Mouse (Mus musculus): ENCODE measurements at regions not wholly inside any gene's neighbourhood (a gene's known extent, or its start where the extent isn't known, plus 50 kb on each side); places are given as distances from the start of the nearest gene placed in this dataset.

DNA sequence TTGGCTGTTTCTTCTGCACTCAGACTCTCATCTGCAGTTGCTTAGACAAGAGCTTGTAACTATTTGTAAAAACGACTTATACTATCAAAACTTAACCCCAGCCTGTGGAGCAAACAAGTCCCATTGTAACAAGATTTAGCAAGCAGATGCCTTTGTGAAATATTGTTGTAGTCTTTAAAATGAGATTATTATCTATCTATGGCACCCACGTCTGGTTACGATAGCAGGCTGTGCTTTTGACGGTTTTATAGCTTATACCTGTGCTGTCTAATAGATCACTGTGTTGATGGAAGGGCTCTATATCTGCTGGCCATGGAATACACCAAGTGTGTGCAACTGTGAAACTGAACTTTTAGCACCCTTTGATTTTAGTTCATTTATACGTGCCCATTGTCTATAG is 130.9 kb upstream of the Nr3c2 start:
- TF ChIP-seq EP300 (IDR thresholded peaks at IDR 0.05; ENCODE audit: low read depth in 1 of 2, low read length in 2 of 2), result no peak
- no peak for TF ChIP-seq UBTF (IDR thresholded peaks at IDR 0.05; ENCODE audit: borderline replicate concordance, insufficient read depth, low read depth, low read length)
- TF ChIP-seq USF1 (IDR thresholded peaks at IDR 0.05; ENCODE audit: low read depth, low read length), result no peak
- TF ChIP-seq CTCF (IDR thresholded peaks at IDR 0.05 in 2 of 3, conservative IDR thresholded peaks at IDR 0.05 in 1 of 3; ENCODE audit: control insufficient read depth in 1 of 3, insufficient read depth in 1 of 3, low read depth in 2 of 3, low read length in 3 of 3, poor library complexity in 1 of 3, severe bottlenecking in 1 of 3), result no peak
- no peak for TF ChIP-seq ZMIZ1 (IDR thresholded peaks at IDR 0.05; ENCODE audit: low read depth, low read length)
- TF ChIP-seq POLR2A (IDR thresholded peaks at IDR 0.05; ENCODE audit: control insufficient read depth in 1 of 2, insufficient read depth in 1 of 2, low read depth in 1 of 2, low read length in 2 of 2, poor library complexity in 1 of 2), result no peak
- no peak for TF ChIP-seq E2F4 (IDR thresholded peaks at IDR 0.05; ENCODE audit: borderline replicate concordance, low read depth, low read length)
- TF ChIP-seq ZNF384 (IDR thresholded peaks at IDR 0.05; ENCODE audit: low read depth, low read length), result no peak
- TF ChIP-seq NELFE (IDR thresholded peaks at IDR 0.05; ENCODE audit: low read depth, low read length), result no peak
- TF ChIP-seq HCFC1 (IDR thresholded peaks at IDR 0.05; ENCODE audit: low read depth, low read length), result no peak

All from MEL (cell line).